Mouse (Mus musculus) cerebellum, adult 11-12 months (tissue): ENCODE measurements around the gene Frem2.

Source experiments
- DNase-seq: peaks from one replicate; pipeline ENCODE4 v3.0.0; 2022

Gene Frem2

DNA sequence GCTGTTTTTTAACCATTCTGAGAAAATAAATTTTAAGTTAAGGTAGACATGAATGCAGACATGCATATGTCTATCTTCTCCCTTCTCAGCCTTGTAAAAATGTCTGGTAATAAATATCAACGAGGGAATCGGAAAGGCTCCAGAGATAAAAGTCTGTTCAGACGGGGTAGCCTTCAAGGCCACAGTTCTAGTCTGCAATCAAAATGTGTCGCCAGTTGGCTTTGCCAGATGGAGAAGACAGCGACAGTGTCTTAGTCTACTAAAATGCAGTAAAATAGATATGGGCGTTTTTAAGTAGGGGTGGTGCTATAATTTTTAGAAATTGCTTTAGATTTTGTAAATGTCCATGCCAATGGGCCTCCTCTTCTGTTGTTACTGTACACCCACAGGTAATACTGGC is 191.8 kb downstream of the Frem2 start:
- no peak for DNase-seq

DNA sequence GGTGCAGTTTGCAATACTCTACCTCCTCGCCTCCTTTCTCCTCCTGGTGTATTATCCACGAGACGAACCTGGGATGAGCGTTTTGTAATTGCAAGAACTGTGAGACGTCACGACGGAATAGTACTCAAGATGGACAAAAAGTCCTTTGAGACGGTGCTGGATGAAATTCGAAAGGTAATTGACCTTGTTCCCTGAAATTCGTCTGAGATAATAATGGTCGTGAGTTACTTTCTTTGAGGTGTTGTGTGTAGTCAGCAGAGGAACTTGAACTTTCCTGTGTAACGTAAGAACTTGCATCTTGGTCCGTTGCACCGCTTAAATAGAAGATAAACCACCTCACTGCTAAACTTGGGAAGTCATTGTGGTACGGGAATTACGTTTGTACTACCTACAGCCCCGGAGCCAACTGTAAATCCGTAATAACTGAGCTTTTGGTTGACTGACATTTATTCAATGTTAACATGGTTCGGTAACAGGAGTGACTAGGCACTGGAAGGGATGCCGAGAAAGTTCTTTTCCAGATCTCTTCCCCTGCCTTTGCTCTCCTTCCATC is 192.9 kb downstream of the Frem2 start:
- DNase-seq: no peak
